Mouse (Mus musculus) limb, embryonic 11.5 days (tissue): ENCODE data around the gene Hba-x. TPM values are rescaled to one million over a fixed set of nuclear protein-coding genes. Genes with fewer than 3 reads are reported as not detected.
"Not testable (repeated sequence)": the region's sequence is repeated elsewhere in the genome, so short reads cannot be mapped to it uniquely, and the experiment has no call there.

Source experiments
- ATAC-seq: fragments of 200-750 bp; cut with Nextera tagmentation; 2 replicates; pipeline ENCODE4 v1.8.0; 2017; ENCODE audit warnings: low read depth; ENCODE audit not compliant: insufficient number of reproducible peaks, low FRiP score, low TSS enrichment
- DNase-seq: peaks from one replicate; pipeline ENCODE4 v3.0.0-alpha.2; 2015; ENCODE audit warnings: low spot score
- H3K27ac ChIP-seq: fragments of 300-500 bp; sonication (generic); replicated peaks from 2 replicates; pipeline ENCODE4 v1.5.1; 2014; ENCODE audit warnings: low read depth, mild to moderate bottlenecking, low read length
- H3K27me3 ChIP-seq: fragments of 300-500 bp; sonication (generic); 2 replicates; pipeline ENCODE4 v1.6.1; 2014; ENCODE audit warnings: mild to moderate bottlenecking, low read length, mixed read lengths; ENCODE audit not compliant: control insufficient read depth, insufficient read depth
- H3K36me3 ChIP-seq: fragments of 300-500 bp; sonication (generic); 2 replicates; pipeline ENCODE4 v1.6.1; 2014; ENCODE audit warnings: mild to moderate bottlenecking, low read length, moderate library complexity, mixed read lengths; ENCODE audit not compliant: control insufficient read depth, insufficient read depth
- H3K4me1 ChIP-seq: fragments of 300-500 bp; sonication (generic); 2 replicates; pipeline ENCODE4 v1.6.1; 2014; ENCODE audit warnings: low read length, mixed read lengths; ENCODE audit not compliant: control insufficient read depth, insufficient read depth
- H3K4me2 ChIP-seq: fragments of 300-500 bp; sonication (generic); 2 replicates; pipeline ENCODE4 v1.6.1; 2014; ENCODE audit warnings: low read depth, mild to moderate bottlenecking, moderate library complexity; ENCODE audit not compliant: severe bottlenecking
- H3K4me3 ChIP-seq: fragments of 300-500 bp; sonication (generic); 2 replicates; pipeline ENCODE4 v1.5.1; 2014; ENCODE audit warnings: low read depth, low read length
- H3K9ac ChIP-seq: fragments of 300-500 bp; sonication (generic); 2 replicates; pipeline ENCODE4 v1.6.1; 2014; ENCODE audit warnings: mild to moderate bottlenecking, low read length
- H3K9me3 ChIP-seq: fragments of 300-500 bp; sonication (generic); 2 replicates; pipeline ENCODE4 v1.6.1; 2016; ENCODE audit warnings: low read length; ENCODE audit not compliant: control insufficient read depth
- WGBS: fragments of 180-500 bp; shearing (Covaris S2); extraction: QIAGEN DNeasy Blood & Tissue Kit; methylation state at CpG from one replicate; pipeline ENCODE4 v1.1.7; 2014; 5-methylcytosine and 5-hydroxymethylcytosine counted together
- polyA plus RNA-seq: library from polyadenylated mRNA; unstranded; fragments of >200 nt; fragmentation: Nextera tagmentation; extraction: Ambion mirVana; gene quantifications from 2 replicates; pipeline ENCODE4 v1.2.1, GENCODE M21; 2014

The Hba-x gene
- polyA plus RNA-seq, 1 experiment from 2014 or later: 2,443 TPM

GRCm38 (mm10) chr11:32268952-32269351 is 7.2 kb upstream of the Hba-x start:
- Histone ChIP-seq H3K4me3 (no peak overlapping the region), H3K4me2 (no peak overlapping the region), H3K27me3 (no peaks in the 10 kb centered on the region), H3K27ac (no peak overlapping the region), H3K9me3 (no peaks in the 10 kb centered on the region), H3K36me3 (no peaks in the 10 kb centered on the region), H3K4me1 (no peaks in the 10 kb centered on the region), H3K9ac (no peak overlapping the region)
- DNase-seq (no peak), ATAC-seq (no peak)
- 80% methylated on average over 5 of the region's 5 CpGs for WGBS

- no peak overlapping the region for H3K4me3 ChIP-seq
- DNase-seq (no peak), ATAC-seq (no peak)
- no peak overlapping the region for H3K27ac ChIP-seq
- H3K36me3 ChIP-seq: no peaks in the 10 kb centered on the region
- H3K4me2 ChIP-seq: no peak overlapping the region
- no peaks in the 10 kb centered on the region for H3K27me3 ChIP-seq
- WGBS: 36% methylated on average over 4 of the region's 4 CpGs
- no peaks in the 10 kb centered on the region for H3K4me1 ChIP-seq
- H3K9ac ChIP-seq: no peak overlapping the region
- no peaks in the 10 kb centered on the region for H3K9me3 ChIP-seq
Measured at GRCm38 (mm10) chr11:32271178-32271577, 5.0 kb upstream of the Hba-x start.

GRCm38 (mm10) chr11:32277736-32278457 is 1.7 kb downstream of the Hba-x start:
- peak; percentile 48; the same call in 1 of the 2 replicates for ATAC-seq
- Histone ChIP-seq H3K27me3 (no peaks in the 10 kb centered on the region), H3K4me3 (no peak overlapping the region), H3K9ac (no peak overlapping the region), H3K4me2 (no peak overlapping the region), H3K36me3 (no peaks in the 10 kb centered on the region), H3K27ac (no peak overlapping the region), H3K4me1 (no peaks in the 10 kb centered on the region), H3K9me3 (no peaks in the 10 kb centered on the region)
- no peak for DNase-seq
- WGBS: 70% methylated on average over 21 of the region's 21 CpGs

- no peak overlapping the region for H3K4me2 ChIP-seq
- no peaks in the 10 kb centered on the region for H3K9me3 ChIP-seq
- no peak overlapping the region for H3K27ac ChIP-seq
- no peaks in the 10 kb centered on the region for H3K4me1 ChIP-seq
- ATAC-seq (0 out of 2 replicates have a peak, but pooled peaks have one; percentile 8), DNase-seq (no peak)
- no peaks in the 10 kb centered on the region for H3K36me3 ChIP-seq
- H3K4me3 ChIP-seq: no peak overlapping the region
- H3K27me3 ChIP-seq: no peaks in the 10 kb centered on the region
- WGBS: 83% methylated on average over 12 of the region's 12 CpGs
- no peak overlapping the region for H3K9ac ChIP-seq
Measured at GRCm38 (mm10) chr11:32278458-32278957, 2.3 kb downstream of the Hba-x start.

- H3K4me3 ChIP-seq: no peak overlapping the region
- H3K27ac ChIP-seq: no peak overlapping the region
- no peak overlapping the region for H3K9ac ChIP-seq
- no peaks in the 10 kb centered on the region for H3K9me3 ChIP-seq
- H3K4me2 ChIP-seq: no peak overlapping the region
- H3K27me3 ChIP-seq: no peaks in the 10 kb centered on the region
- ATAC-seq (no peak), DNase-seq (no peak)
- H3K36me3 ChIP-seq: no peaks in the 10 kb centered on the region
- H3K4me1 ChIP-seq: no peaks in the 10 kb centered on the region
- WGBS: 77% methylated on average over 2 of the region's 2 CpGs
Measured at GRCm38 (mm10) chr11:32280646-32281045, 4.4 kb downstream of the Hba-x start.

GRCm38 (mm10) chr11:32281416-32282144 is 5.4 kb downstream of the Hba-x start:
- no peak overlapping the region for H3K4me3 ChIP-seq
- no peak for ATAC-seq
- DNase-seq: no peak
- no peak overlapping the region for H3K9ac ChIP-seq
- H3K4me1 ChIP-seq: no peaks in the 10 kb centered on the region
- H3K27me3 ChIP-seq: no peaks in the 10 kb centered on the region
- no peaks in the 10 kb centered on the region for H3K36me3 ChIP-seq
- 75% methylated on average over 1 of the region's 1 CpGs for WGBS
- no peaks in the 10 kb centered on the region for H3K9me3 ChIP-seq
- no peak overlapping the region for H3K4me2 ChIP-seq
- H3K27ac ChIP-seq: no peak overlapping the region; the same call in 1 of the 2 replicates

- 29% methylated on average over 1 of the region's 5 CpGs for WGBS
- H3K4me1 ChIP-seq, H3K4me3 ChIP-seq, ATAC-seq, H3K4me2 ChIP-seq, H3K27me3 ChIP-seq, H3K9ac ChIP-seq, H3K9me3 ChIP-seq, H3K36me3 ChIP-seq, H3K27ac ChIP-seq, DNase-seq: not testable (repeated sequence)
Measured at GRCm38 (mm10) chr11:32283091-32283777, 7.0 kb downstream of the Hba-x start, which contains the start of gene Hba-a1. Gene Hba-a1 (plus strand): TSS chr11:32283511.

- not testable (repeated sequence) for H3K27ac ChIP-seq, H3K9me3 ChIP-seq, H3K4me1 ChIP-seq, H3K27me3 ChIP-seq, H3K4me3 ChIP-seq, DNase-seq, H3K36me3 ChIP-seq, H3K9ac ChIP-seq, ATAC-seq, H3K4me2 ChIP-seq
- 45% methylated on average over 2 of the region's 2 CpGs for WGBS
Measured at GRCm38 (mm10) chr11:32284582-32284981, 8.4 kb downstream of the Hba-x start.
